Mouse (Mus musculus) lung, adult 2 months (tissue): ENCODE results near the gene Cdkl3. TPM values are rescaled to one million over a fixed set of nuclear protein-coding genes. Genes with fewer than 3 reads are reported as not detected.
A peak's percentile ranks its signal among the peaks of the same experiment; 100 is the strongest.
"Not testable (repeated sequence)": the region's sequence is repeated elsewhere in the genome, so short reads cannot be mapped to it uniquely, and the experiment has no call there.

Experiments
- DNase-seq: peaks from one replicate; pipeline ENCODE4 v3.0.0; 2022
- H3K4me1 ChIP-seq: fragments of 200-500 bp; 2 replicates; pipeline ENCODE4 v1.6.1; 2011; ENCODE audit warnings: low read length; ENCODE audit not compliant: control insufficient read depth, insufficient read depth
- H3K4me3 ChIP-seq: fragments of 200-500 bp; replicated peaks from 2 replicates; pipeline ENCODE3; 2011; ENCODE audit warnings: low read depth, mild to moderate bottlenecking, control low read depth, low read length; ENCODE audit errors: extremely low read depth
- CTCF ChIP-seq: fragments of 200-500 bp; IDR thresholded peaks from 2 replicates; pipeline ENCODE4 v1.5.1; 2011; ENCODE audit warnings: mild to moderate bottlenecking, low read length, control low read depth; ENCODE audit not compliant: insufficient read depth
- POLR2A ChIP-seq: fragments of 200-500 bp; IDR thresholded peaks from 2 replicates; pipeline ENCODE4 v1.6.1; 2011; ENCODE audit warnings: low read depth, mild to moderate bottlenecking, control low read depth, low read length, borderline replicate concordance; ENCODE audit errors: extremely low read depth
- WGBS: fragments of 180-500 bp; shearing (Covaris S2); methylation state at CpG from one replicate; pipeline ENCODE4 v1.1.7; 2018; 5-methylcytosine and 5-hydroxymethylcytosine counted together
- polyA plus RNA-seq: library from polyadenylated mRNA; depleted of rRNA; stranded (reverse); fragments of >200 nt; gene quantifications from 2 replicates; pipeline ENCODE4 v1.2.3, GENCODE M21; 2012

The Cdkl3 gene
- polyA plus RNA-seq, 1 experiment = 2.4 TPM

DNA sequence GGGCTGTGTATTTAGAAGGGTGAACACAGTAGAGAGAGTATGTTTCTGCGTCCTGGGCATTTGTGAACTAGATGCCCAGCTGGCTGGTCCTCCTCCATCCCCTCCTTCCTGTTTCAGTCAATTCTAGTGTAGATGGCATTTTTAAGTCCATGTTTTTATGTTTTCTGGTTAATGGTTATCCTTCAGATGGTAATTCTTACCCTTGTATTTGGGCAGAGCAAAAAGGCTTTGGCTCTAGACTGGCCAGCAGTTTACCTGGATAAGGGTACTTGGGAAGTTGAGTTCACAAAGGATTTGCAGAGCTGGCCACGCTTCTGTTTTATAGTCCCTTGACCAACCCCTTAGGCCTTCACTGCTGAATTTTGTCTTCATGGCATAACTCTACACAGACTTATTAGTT lies 102.0 kb downstream of the Cdkl3 start:
- no peak overlapping the region for H3K4me3 ChIP-seq
- peaks cover 30% of the 10 kb centered on the region for H3K4me1 ChIP-seq
- TF ChIP-seq POLR2A (no peak), CTCF (no peak)
- no peak for DNase-seq
- WGBS = 63% methylated on average over 2 of the region's 2 CpGs

- no peak for DNase-seq
- WGBS = 56% methylated on average over 1 of the region's 1 CpGs
- no peak overlapping the region for H3K4me3 ChIP-seq
- no peak for TF ChIP-seq CTCF
- no peak for TF ChIP-seq POLR2A
- H3K4me1 ChIP-seq = peaks cover 26% of the 10 kb centered on the region
These were observed 102.4 kb downstream of the Cdkl3 start for GRCm38 (mm10) chr11:52106438-52106837.

DNA sequence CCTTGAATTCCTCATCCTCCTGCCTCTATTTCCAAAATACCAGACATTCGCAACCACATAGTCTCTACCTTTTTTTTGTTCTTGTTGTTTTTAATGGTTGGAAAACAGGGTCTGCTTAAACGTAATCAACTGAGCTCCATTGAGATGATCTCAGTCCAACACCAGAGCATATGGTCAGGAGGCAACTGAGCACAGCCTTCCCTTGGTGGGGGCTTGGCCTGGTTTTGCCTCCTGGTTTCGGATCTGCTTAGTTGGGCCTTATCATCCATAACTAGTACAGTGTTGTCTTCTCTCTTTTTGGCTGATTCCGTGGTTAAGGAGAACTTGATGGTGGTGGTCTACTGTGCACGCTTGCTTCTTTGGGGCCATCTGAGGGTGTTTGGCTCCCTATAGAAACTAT lies 104.8 kb downstream of the Cdkl3 start:
- H3K4me1 ChIP-seq = peaks cover 18% of the 10 kb centered on the region
- 78% methylated on average over 5 of the region's 5 CpGs for WGBS
- no peak for DNase-seq
- H3K4me3 ChIP-seq = no peak overlapping the region
- TF ChIP-seq CTCF (no peak), POLR2A (no peak)

DNA sequence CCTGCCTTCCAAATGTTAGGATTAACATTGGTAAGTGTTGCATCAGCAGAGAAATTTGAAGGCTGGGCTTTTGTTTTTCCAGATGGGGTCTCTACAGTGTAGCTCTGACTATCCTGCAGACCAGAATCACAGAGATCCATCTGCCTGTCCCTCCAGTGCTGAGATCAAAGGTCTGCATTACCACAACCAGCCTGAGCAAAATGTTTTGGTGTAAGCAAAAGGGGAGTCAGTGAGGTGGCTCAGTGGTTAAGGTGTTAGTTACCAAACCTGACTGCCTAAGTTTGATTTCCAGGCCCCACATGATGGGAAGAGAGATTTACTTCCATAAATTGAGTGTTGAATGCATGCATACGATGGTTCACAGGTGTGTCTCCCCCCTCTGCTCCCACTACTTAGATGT lies 105.4 kb downstream of the Cdkl3 start:
- Histone ChIP-seq H3K4me1 (peaks cover 14% of the 10 kb centered on the region), H3K4me3 (no peak overlapping the region)
- TF ChIP-seq CTCF = no peak
- no peak for TF ChIP-seq POLR2A
- 75% methylated on average over 1 of the region's 1 CpGs for WGBS
- no peak for DNase-seq

GRCm38 (mm10) chr11:52115479-52115878 lies 111.5 kb downstream of the Cdkl3 start:
- 95% methylated on average over 3 of the region's 3 CpGs for WGBS
- TF ChIP-seq POLR2A = no peak

GRCm38 (mm10) chr11:52116117-52116516 lies 112.1 kb downstream of the Cdkl3 start:
- not testable (repeated sequence) for H3K4me3 ChIP-seq, H3K4me1 ChIP-seq, DNase-seq
- WGBS = 91% methylated on average over 6 of the region's 6 CpGs

More at GRCm38 (mm10) chr11:52115479-52115878, 111.5 kb downstream of the Cdkl3 start:
- DNase-seq = no peak
- H3K4me3 ChIP-seq = no peak overlapping the region
- H3K4me1 ChIP-seq = no peaks in the 10 kb centered on the region

- 85% methylated on average over 7 of the region's 7 CpGs for WGBS
- Histone ChIP-seq H3K4me3 (no peak overlapping the region), H3K4me1 (no peaks in the 10 kb centered on the region)
- no peak for DNase-seq
- TF ChIP-seq POLR2A = no peak
- TF ChIP-seq CTCF = no peak
These were observed 113.1 kb downstream of the Cdkl3 start for GRCm38 (mm10) chr11:52117156-52117555.

DNA sequence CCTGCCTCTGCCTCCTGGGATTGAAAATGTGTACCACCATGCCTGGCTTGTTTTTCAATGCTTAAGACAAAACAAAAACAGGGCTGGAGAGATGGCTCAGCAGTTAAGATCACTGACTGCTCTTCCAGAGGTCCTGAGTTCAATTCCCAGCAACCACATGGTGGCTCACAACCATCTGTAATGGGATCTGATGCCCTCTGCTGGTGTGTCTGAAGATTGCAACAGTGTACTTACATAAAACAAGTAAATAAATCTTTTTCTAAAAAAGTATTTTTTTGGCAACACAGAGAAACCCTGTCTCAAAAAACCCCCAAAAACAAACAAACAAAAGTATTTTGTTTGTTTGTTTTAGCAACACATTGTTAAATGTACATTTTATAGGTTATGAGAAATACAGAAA lies 116.4 kb downstream of the Cdkl3 start:
- not testable (repeated sequence) for H3K4me3 ChIP-seq, H3K4me1 ChIP-seq, DNase-seq
- TF ChIP-seq CTCF = peak; percentile 1; the same call in 1 of the 2 replicates

- H3K4me1 ChIP-seq = no peaks in the 10 kb centered on the region
- no peak for DNase-seq
- WGBS = 85% methylated on average over 6 of the region's 6 CpGs
- TF ChIP-seq CTCF (no peak), POLR2A (no peak)
- H3K4me3 ChIP-seq = no peak overlapping the region
These were observed 118.0 kb downstream of the Cdkl3 start for GRCm38 (mm10) chr11:52122045-52122444.

DNA sequence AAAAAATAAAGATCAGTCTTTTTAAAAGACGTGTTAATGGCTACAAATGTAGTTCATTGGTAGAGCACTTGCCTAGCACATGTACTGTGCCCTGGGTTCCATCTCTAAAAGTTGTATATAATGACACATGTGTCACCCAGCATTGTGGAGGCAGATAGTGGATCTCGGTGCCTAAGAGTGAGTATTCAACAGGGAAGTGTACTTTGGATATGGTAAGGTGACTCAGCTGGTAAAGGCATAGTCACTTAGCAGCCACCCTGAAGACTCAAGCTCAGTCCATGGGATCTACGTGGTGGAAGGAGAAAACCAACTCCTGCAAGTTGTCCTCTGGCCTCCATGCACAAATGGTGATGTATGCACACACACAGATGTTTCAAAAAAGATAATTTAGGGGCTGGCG lies 120.4 kb downstream of the Cdkl3 start:
- WGBS = 90% methylated on average over 4 of the region's 4 CpGs
- Histone ChIP-seq H3K4me1 (peaks cover 2% of the 10 kb centered on the region; the same call in 1 of the 2 replicates), H3K4me3 (no peak overlapping the region)
- DNase-seq = no peak
- TF ChIP-seq CTCF (no peak), POLR2A (no peak)

DNA sequence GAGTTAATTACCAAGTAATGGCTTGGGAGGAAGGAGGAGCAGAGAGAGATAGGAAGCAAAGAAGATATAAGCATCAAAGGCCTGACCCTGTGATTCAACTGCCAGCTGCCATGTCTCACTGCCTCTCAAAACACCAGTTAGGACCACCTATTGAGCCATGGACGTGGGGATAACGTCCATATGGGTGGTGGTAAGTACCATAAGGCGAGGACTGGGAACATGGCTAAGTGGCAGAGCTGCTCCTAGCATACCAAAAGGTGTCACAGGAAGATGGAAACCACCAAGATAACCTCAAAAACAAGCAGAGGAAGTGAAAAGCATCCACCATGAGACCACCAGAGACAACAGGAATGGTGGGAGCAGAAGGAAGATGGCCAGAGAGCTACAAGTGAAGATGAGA lies 123.1 kb downstream of the Cdkl3 start:
- Histone ChIP-seq H3K4me3 (no peak overlapping the region), H3K4me1 (peaks cover 2% of the 10 kb centered on the region; the same call in 1 of the 2 replicates)
- 60% methylated on average over 3 of the region's 3 CpGs for WGBS
- no peak for TF ChIP-seq CTCF
- TF ChIP-seq POLR2A = no peak
- no peak for DNase-seq
